Mouse (Mus musculus): Measurements from ENCODE around the gene Hbb-bt. TPM values are rescaled to one million over a fixed set of nuclear protein-coding genes. Genes with fewer than 3 reads are reported as not detected.

The Hbb-bt gene
- polyA plus RNA-seq (2015; fragmentation: Nextera tagmentation; extraction: Ambion mirVana), result 7,811 and 8,208 TPM in 2 replicates

DNA sequence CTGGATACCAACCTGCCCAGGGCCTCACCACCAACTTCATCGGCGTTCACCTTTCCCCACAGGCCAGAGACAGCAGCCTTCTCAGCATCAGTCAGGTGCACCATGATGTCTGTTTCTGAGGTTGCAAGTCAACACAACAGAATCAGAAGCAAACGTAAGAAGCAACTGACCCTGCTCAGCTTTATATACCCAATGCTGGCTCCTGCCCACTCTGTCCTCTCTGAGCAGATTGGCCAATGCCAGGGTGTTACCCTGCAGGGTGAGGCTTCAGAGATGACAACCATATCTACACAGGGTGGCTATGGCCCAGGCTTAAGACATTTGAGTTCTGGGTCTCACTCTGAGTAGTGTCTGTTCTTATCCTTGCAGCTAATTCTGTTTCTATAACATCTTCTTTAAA is at the start of gene Hbb-bt:
TSS of gene Hbb-bt (minus strand) at position 231 of the 400 bp plus-strand sequence.
- no peak for ATAC-seq (replicated peaks; ENCODE audit: extremely low read depth, insufficient read depth, low FRiP score)
- H3K27ac ChIP-seq (ENCODE audit: low read length), result no peak within 1 kb of the TSS
- H3K4me3 ChIP-seq (ENCODE audit: low read length), result no peak within 1 kb of the TSS
- no peaks in the 10 kb centered on the region for H3K36me3 ChIP-seq (ENCODE audit: control insufficient read depth, insufficient read depth)
- no peaks in the 10 kb centered on the region for H3K9me3 ChIP-seq (replicated peaks; ENCODE audit: control insufficient read depth, low read length)
- no peaks in the 10 kb centered on the region for H3K4me1 ChIP-seq (ENCODE audit: control insufficient read depth, insufficient read depth, low read length)
- H3K9ac ChIP-seq (ENCODE audit: low read length), result no peak within 1 kb of the TSS
- no peaks in the 10 kb centered on the region for H3K27me3 ChIP-seq (ENCODE audit: control insufficient read depth, insufficient read depth, low read length)
- H3K4me2 ChIP-seq (ENCODE audit: low read depth, low read length), result no peak within 1 kb of the TSS
- WGBS, result 80% methylated on average over 3 of the region's 3 CpGs

DNA sequence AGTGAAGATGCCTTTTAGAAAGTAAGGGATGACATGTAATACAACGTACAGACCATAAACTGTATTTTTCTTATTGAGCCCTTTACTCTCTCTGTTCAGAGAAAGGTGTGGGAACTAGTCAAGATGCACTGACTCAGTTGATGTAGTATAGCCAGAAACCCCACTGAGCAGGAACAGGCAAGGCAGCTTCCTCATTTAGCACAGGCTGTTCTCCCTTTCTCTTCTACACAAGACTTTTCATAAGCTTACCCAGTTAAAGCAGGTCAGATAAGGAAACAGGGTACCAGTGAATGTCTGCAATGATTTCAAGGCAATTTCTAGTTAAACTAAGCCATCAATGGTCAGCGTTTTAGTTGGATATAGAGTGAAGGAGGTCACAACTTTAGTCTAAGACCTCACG is 47.7 kb upstream of the Hbb-bt start:
- no peak overlapping the region for H3K4me3 ChIP-seq (ENCODE audit: low read length)
- no peak overlapping the region for H3K27ac ChIP-seq (ENCODE audit: low read length)
- H3K4me1 ChIP-seq (ENCODE audit: control insufficient read depth, insufficient read depth, low read length), result no peaks in the 10 kb centered on the region
- H3K9me3 ChIP-seq (replicated peaks; ENCODE audit: control insufficient read depth, low read length), result no peaks in the 10 kb centered on the region
- 68% methylated on average over 3 of the region's 3 CpGs for WGBS
- no peak for ATAC-seq (replicated peaks; ENCODE audit: extremely low read depth, insufficient read depth, low FRiP score)
- no peaks in the 10 kb centered on the region for H3K36me3 ChIP-seq (ENCODE audit: control insufficient read depth, insufficient read depth)
- H3K4me2 ChIP-seq (ENCODE audit: low read depth, low read length), result no peak overlapping the region
- no peak overlapping the region for H3K9ac ChIP-seq (ENCODE audit: low read length)
- no peaks in the 10 kb centered on the region for H3K27me3 ChIP-seq (ENCODE audit: control insufficient read depth, insufficient read depth, low read length)

DNA sequence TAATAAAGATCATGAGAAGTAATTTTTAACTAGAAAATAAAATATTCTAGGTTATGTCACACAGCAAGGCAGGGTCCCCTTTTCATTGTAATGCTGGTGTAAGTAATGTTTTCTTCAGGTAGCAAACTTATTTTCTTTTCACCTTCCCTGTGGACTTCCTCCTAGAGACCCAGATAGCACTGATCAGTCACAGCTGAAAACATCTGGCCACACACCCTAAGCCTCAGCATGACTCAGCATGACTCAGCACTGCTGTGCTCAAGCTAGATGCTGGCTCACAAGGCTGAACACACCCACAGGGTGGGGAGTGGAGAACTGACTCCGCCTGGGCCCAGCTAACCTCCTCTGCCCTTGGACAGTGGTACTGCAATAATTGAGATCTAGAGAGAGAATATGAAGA is 47.1 kb upstream of the Hbb-bt start:
- no peak overlapping the region for H3K4me3 ChIP-seq (ENCODE audit: low read length)
- no peaks in the 10 kb centered on the region for H3K36me3 ChIP-seq (ENCODE audit: control insufficient read depth, insufficient read depth)
- H3K27me3 ChIP-seq (ENCODE audit: control insufficient read depth, insufficient read depth, low read length), result no peaks in the 10 kb centered on the region
- WGBS, result 48% methylated on average over 1 of the region's 1 CpGs
- no peaks in the 10 kb centered on the region for H3K9me3 ChIP-seq (replicated peaks; ENCODE audit: control insufficient read depth, low read length)
- no peak overlapping the region for H3K9ac ChIP-seq (ENCODE audit: low read length)
- no peak overlapping the region for H3K4me2 ChIP-seq (ENCODE audit: low read depth, low read length)
- H3K27ac ChIP-seq (ENCODE audit: low read length), result no peak overlapping the region
- H3K4me1 ChIP-seq (ENCODE audit: control insufficient read depth, insufficient read depth, low read length), result no peaks in the 10 kb centered on the region
- ATAC-seq (replicated peaks; ENCODE audit: extremely low read depth, insufficient read depth, low FRiP score), result peak; percentile 49; the same call in 1 of the 2 replicates

DNA sequence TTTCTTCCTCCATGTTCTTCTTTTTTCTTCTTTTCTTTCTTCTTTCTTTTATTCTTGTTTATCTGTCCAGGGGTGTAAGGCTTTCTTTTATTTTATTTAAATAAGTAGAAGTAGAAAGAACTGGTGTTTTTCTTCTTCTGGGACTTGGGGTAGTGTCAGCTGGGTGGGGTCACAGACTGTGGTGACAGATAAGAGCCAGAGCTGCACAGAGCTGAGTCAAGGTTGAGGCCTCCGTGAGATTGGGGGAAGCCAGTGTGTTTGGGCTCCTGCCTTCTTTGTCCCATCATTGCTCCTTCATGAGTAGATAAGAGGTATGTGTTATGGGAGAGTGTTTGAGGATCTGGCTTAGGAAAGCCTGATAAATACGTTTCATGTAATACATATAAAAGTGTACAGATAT is 45.3 kb upstream of the Hbb-bt start:
- Histone ChIP-seq H3K9me3 (replicated peaks; ENCODE audit: control insufficient read depth, low read length) (no peaks in the 10 kb centered on the region), H3K4me2 (ENCODE audit: low read depth, low read length) (no peak overlapping the region), H3K27ac (ENCODE audit: low read length) (no peak overlapping the region), H3K9ac (ENCODE audit: low read length) (no peak overlapping the region), H3K36me3 (ENCODE audit: control insufficient read depth, insufficient read depth) (no peaks in the 10 kb centered on the region), H3K27me3 (ENCODE audit: control insufficient read depth, insufficient read depth, low read length) (no peaks in the 10 kb centered on the region), H3K4me1 (ENCODE audit: control insufficient read depth, insufficient read depth, low read length) (no peaks in the 10 kb centered on the region), H3K4me3 (ENCODE audit: low read length) (no peak overlapping the region)
- ATAC-seq (replicated peaks; ENCODE audit: extremely low read depth, insufficient read depth, low FRiP score), result no peak
- 10% methylated on average over 2 of the region's 2 CpGs for WGBS

DNA sequence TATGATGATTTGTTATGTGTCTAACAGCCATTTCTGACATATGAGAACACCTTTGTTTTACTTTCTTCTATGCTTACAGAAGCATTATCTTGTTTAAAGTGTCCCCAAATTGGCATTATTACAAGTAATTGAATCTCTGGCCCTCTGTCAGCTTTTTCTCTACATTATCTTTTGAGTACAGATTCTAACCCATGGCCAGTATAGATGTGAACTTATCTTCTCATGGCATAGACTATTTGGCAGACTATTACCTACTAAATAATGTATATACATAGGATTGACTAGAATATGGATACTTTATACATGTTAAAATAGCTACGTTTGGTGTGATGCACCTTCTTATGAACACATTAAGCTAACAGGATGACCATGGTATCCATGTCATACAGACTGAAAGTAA is 40.9 kb upstream of the Hbb-bt start:
- Histone ChIP-seq H3K4me2 (ENCODE audit: low read depth, low read length) (no peak overlapping the region), H3K4me1 (ENCODE audit: control insufficient read depth, insufficient read depth, low read length) (no peaks in the 10 kb centered on the region), H3K36me3 (ENCODE audit: control insufficient read depth, insufficient read depth) (no peaks in the 10 kb centered on the region), H3K4me3 (ENCODE audit: low read length) (no peak overlapping the region), H3K27me3 (ENCODE audit: control insufficient read depth, insufficient read depth, low read length) (no peaks in the 10 kb centered on the region), H3K27ac (ENCODE audit: low read length) (no peak overlapping the region), H3K9me3 (replicated peaks; ENCODE audit: control insufficient read depth, low read length) (no peaks in the 10 kb centered on the region), H3K9ac (ENCODE audit: low read length) (no peak overlapping the region)
- no peak for ATAC-seq (replicated peaks; ENCODE audit: extremely low read depth, insufficient read depth, low FRiP score)
- WGBS, result 63% methylated on average over 1 of the region's 1 CpGs

DNA sequence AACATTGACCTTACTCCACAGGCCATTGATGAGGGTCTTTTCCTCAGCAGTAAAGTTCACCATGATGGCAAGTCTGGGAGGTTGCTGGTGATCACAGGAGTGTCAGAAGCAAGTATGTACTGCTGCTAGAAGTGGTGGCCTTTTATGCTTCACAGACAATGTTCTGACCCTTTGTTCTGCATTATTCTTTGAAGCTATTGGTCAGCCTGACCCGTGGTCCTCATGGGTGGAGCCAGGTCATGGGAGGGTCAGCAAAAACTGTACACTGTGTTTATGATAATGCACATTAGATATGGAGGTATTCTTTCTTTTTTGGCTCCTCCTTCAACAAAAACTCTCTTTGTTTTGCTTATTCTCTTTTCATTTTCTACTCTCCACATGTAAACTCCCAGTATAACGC is 39.3 kb upstream of the Hbb-bt start, which contains the start of gene Hbb-y:
TSS of gene Hbb-y (minus strand) at position 127 of the 400 bp plus-strand sequence.
- ATAC-seq (replicated peaks; ENCODE audit: extremely low read depth, insufficient read depth, low FRiP score), result no peak
- Histone ChIP-seq H3K9me3 (replicated peaks; ENCODE audit: control insufficient read depth, low read length) (no peaks in the 10 kb centered on the region), H3K9ac (ENCODE audit: low read length) (no peak within 1 kb of the TSS), H3K4me3 (ENCODE audit: low read length) (no peak within 1 kb of the TSS), H3K4me2 (ENCODE audit: low read depth, low read length) (no peak within 1 kb of the TSS), H3K27ac (ENCODE audit: low read length) (no peak within 1 kb of the TSS), H3K27me3 (ENCODE audit: control insufficient read depth, insufficient read depth, low read length) (no peaks in the 10 kb centered on the region), H3K36me3 (ENCODE audit: control insufficient read depth, insufficient read depth) (no peaks in the 10 kb centered on the region), H3K4me1 (ENCODE audit: control insufficient read depth, insufficient read depth, low read length) (no peaks in the 10 kb centered on the region)
- WGBS, result 54% methylated on average over 2 of the region's 2 CpGs

DNA sequence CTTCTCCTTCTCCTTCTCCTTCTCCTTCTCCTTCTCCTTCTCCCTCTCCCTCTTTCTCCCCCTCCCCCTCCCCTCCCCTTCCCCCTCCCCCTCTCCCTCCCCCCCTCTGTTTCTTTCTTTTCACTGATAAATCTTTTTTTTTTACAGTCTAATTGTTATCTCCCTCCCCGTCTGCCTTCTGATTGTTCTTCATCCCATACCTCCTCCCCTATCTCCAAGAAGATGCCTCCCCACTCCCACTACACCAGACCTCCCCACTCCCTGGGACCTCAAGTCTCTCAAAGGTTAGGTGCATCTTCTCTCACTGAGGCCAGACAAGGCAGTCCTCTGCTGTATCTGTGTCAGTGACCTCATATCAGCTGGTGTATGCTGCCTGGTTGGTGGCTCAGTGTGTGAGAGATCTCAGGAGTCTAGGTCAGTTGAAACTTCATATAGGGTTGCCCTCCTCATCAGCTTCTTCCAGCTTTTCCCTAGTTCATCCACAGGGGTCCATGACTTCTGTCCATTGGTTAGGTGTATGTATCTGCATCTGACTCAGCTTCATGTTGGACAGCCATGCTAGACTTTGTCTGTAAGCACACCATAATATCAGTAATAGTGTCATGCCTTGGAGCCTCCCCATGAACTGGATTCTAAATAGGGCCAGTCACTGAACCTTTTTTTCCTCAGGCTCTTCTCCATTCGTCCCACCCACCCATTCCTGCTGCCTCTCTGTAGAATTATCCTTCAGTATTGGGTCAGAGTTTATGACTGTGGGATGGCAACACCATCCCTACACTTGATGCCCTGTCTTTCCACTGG is 30.9 kb upstream of the Hbb-bt start:
- Histone ChIP-seq H3K4me1 (ENCODE audit: control insufficient read depth, insufficient read depth, low read length) (no peaks in the 10 kb centered on the region), H3K27me3 (ENCODE audit: control insufficient read depth, insufficient read depth, low read length) (no peaks in the 10 kb centered on the region), H3K9ac (ENCODE audit: low read length) (no peak overlapping the region), H3K4me2 (ENCODE audit: low read depth, low read length) (no peak overlapping the region), H3K9me3 (replicated peaks; ENCODE audit: control insufficient read depth, low read length) (no peaks in the 10 kb centered on the region), H3K36me3 (ENCODE audit: control insufficient read depth, insufficient read depth) (no peaks in the 10 kb centered on the region), H3K27ac (ENCODE audit: low read length) (no peak overlapping the region), H3K4me3 (ENCODE audit: low read length) (no peak overlapping the region)
- 29% methylated on average over 1 of the region's 2 CpGs for WGBS
- ATAC-seq (replicated peaks; ENCODE audit: extremely low read depth, insufficient read depth, low FRiP score), result no peak

DNA sequence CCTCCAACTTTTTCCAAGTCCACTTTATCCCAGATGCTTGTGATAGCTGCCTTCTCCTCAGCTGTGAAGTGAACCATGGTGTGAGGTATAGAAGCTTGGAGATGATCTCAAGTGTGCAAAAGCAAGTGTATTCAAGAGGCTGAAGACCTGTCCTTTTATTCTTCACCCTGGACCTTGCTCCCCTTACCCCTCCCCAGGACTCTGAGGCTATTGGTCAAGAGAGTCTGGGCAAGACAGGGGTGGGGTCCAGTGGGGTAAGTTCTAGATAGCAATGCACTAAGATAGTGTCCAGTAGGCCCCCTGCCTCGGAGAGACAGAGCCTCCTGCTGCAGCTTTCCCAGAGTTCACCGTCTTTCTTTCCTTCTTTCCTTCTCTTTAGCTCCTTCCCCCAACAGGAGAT is 29.2 kb upstream of the Hbb-bt start, which contains the start of gene Hbb-bh1:
TSS of gene Hbb-bh1 (minus strand) at position 131 of the 400 bp plus-strand sequence.
- no peaks in the 10 kb centered on the region for H3K27me3 ChIP-seq (ENCODE audit: control insufficient read depth, insufficient read depth, low read length)
- no peak within 1 kb of the TSS for H3K4me2 ChIP-seq (ENCODE audit: low read depth, low read length)
- no peak within 1 kb of the TSS for H3K4me3 ChIP-seq (ENCODE audit: low read length)
- H3K4me1 ChIP-seq (ENCODE audit: control insufficient read depth, insufficient read depth, low read length), result no peaks in the 10 kb centered on the region
- H3K9me3 ChIP-seq (replicated peaks; ENCODE audit: control insufficient read depth, low read length), result no peaks in the 10 kb centered on the region
- H3K27ac ChIP-seq (ENCODE audit: low read length), result no peak within 1 kb of the TSS
- no peaks in the 10 kb centered on the region for H3K36me3 ChIP-seq (ENCODE audit: control insufficient read depth, insufficient read depth)
- no peak for ATAC-seq (replicated peaks; ENCODE audit: extremely low read depth, insufficient read depth, low FRiP score)
- 58% methylated on average over 2 of the region's 2 CpGs for WGBS
- no peak within 1 kb of the TSS for H3K9ac ChIP-seq (ENCODE audit: low read length)

DNA sequence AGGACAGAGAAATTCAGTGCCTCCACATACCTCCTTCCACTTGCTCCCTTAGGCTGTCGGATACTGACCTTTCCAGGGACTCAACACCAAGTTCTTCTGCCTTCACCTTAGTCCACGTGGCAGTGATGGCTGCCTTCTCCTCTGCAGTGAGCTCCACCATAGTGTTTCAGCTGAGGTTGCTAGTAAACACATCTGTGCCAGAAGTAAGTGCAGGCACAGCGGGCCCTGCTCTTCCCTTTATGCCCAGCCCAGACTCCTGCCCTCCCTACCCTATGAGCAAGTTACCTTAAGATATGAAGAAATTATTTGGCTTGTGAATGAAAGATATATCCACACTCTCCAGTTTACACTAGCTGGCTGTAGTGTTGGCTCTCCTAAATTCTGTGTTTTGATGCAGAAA is 26.5 kb upstream of the Hbb-bt start, which contains the start of gene Hbb-bh2:
TSS of gene Hbb-bh2 (minus strand) at position 253 of the 400 bp plus-strand sequence.
- Histone ChIP-seq H3K4me1 (ENCODE audit: control insufficient read depth, insufficient read depth, low read length) (no peaks in the 10 kb centered on the region), H3K4me2 (ENCODE audit: low read depth, low read length) (no peak within 1 kb of the TSS), H3K9me3 (replicated peaks; ENCODE audit: control insufficient read depth, low read length) (no peaks in the 10 kb centered on the region), H3K36me3 (ENCODE audit: control insufficient read depth, insufficient read depth) (no peaks in the 10 kb centered on the region), H3K9ac (ENCODE audit: low read length) (no peak within 1 kb of the TSS), H3K4me3 (ENCODE audit: low read length) (no peak within 1 kb of the TSS), H3K27ac (ENCODE audit: low read length) (no peak within 1 kb of the TSS), H3K27me3 (ENCODE audit: control insufficient read depth, insufficient read depth, low read length) (no peaks in the 10 kb centered on the region)
- no peak for ATAC-seq (replicated peaks; ENCODE audit: extremely low read depth, insufficient read depth, low FRiP score)
- WGBS, result 73% methylated on average over 3 of the region's 3 CpGs

All from heart, embryonic 16.5 days (tissue).